In the genomic region with DNA sequence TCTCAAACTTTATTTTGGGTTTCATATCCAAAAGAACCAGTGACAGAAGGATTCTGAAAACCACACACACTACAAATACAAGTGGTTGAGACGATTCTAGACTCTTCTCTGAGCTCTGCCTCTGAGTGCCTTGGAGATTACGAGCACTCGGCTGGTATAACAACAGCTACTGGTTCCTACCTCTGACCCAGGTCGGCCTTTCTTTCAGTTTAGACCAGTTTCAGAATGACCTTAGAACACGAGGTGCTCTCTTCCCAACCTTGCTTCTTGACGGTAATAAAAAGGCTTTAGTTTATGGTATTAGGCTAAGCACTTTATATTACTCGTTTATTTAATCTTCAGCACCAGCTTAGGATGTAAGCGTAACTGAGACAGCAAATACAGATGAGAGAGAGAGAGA, we compare ENCODE assay signal across 21 mouse cellular contexts.
A peak's percentile ranks its signal among the peaks of the same experiment; 100 is the strongest.
DNase-seq lines count a peak whose midpoint lies in the region; ATAC-seq and TF ChIP-seq lines count a peak whose summit lies in the region.
"Had no signal": no experiment of that assay in that cellular context is flagged by ENCODE, and none has a peak within 500 bp of the region (broad histone marks: within the 10 kb centered on the region; RNA-seq: fewer than 3 reads in every experiment).

No protein-coding gene starts in this region.

- no peak overlapping the region for H3K9ac ChIP-seq in intestine, embryonic 15.5 days
- no peak overlapping the region for H3K9ac ChIP-seq in intestine, embryonic 16.5 days (ENCODE audit: low read depth, low read length)
- no peak overlapping the region for H3K9ac ChIP-seq in intestine, postnatal 0 days (ENCODE audit: low read depth, low read length)

- no peaks in the 10 kb centered on the region for H3K27me3 ChIP-seq in intestine, embryonic 15.5 days (replicated peaks)
- no peaks in the 10 kb centered on the region for H3K27me3 ChIP-seq in intestine, embryonic 16.5 days (replicated peaks; ENCODE audit: control insufficient read depth, insufficient read depth, low read length)
- no peaks in the 10 kb centered on the region for H3K27me3 ChIP-seq in intestine, postnatal 0 days (replicated peaks; ENCODE audit: control insufficient read depth, insufficient read depth, low read length)
- H3K27me3 ChIP-seq in forebrain, embryonic 10.5 days (ENCODE audit: poor library complexity, severe bottlenecking) = no peaks in the 10 kb centered on the region
- H3K27me3 ChIP-seq: CH12.LX had no signal

- DNase-seq in forebrain, embryonic 10.5 days (ENCODE audit: extremely low spot score, low spot score) = no peak
- DNase-seq in layer of hippocampus, adult 9-10 months (ENCODE audit: low spot score) = no peak
- DNase-seq: adrenal gland, adult 2 months; adrenal gland, adult 8-10 months; adrenal gland, postnatal 10 days; adrenal gland, postnatal 14 days; adrenal gland, postnatal 25 days; adrenal gland, postnatal 36 days; B cell, adult 2 months; cerebellum, adult 11 months; cerebellum, adult 11-12 months; cerebellum, adult 18-20 months had no signal

- H3K4me2 ChIP-seq in intestine, embryonic 15.5 days (replicated peaks) = no peak overlapping the region
- H3K4me2 ChIP-seq in intestine, embryonic 16.5 days (ENCODE audit: low read depth, low read length) = no peak overlapping the region
- peak overlapping the region; percentile 21 for H3K4me2 ChIP-seq in intestine, postnatal 0 days (replicated peaks; ENCODE audit: low read depth)

- H3K4me3 ChIP-seq in intestine, embryonic 15.5 days (replicated peaks) = no peak overlapping the region
- H3K4me3 ChIP-seq in intestine, embryonic 16.5 days (ENCODE audit: low read length) = no peak overlapping the region
- no peak overlapping the region for H3K4me3 ChIP-seq in intestine, postnatal 0 days (ENCODE audit: low read depth, low read length)
- no peak overlapping the region for H3K4me3 ChIP-seq in forebrain, embryonic 10.5 days

- H3K4me1 ChIP-seq in intestine, embryonic 15.5 days (replicated peaks) = no peaks in the 10 kb centered on the region
- H3K4me1 ChIP-seq in intestine, embryonic 16.5 days (ENCODE audit: control insufficient read depth, insufficient read depth, low read length) = no peaks in the 10 kb centered on the region; the same call in 1 of the 2 replicates
- no peaks in the 10 kb centered on the region for H3K4me1 ChIP-seq in intestine, postnatal 0 days (replicated peaks; ENCODE audit: control insufficient read depth, insufficient read depth, low read length)
- H3K4me1 ChIP-seq in forebrain, embryonic 10.5 days = peaks cover 7% of the 10 kb centered on the region

- TF ChIP-seq CTCF in intestine, postnatal 0 days (IDR thresholded peaks at IDR 0.05; ENCODE audit: low read depth) = no peak

- no peaks in the 10 kb centered on the region for H3K36me3 ChIP-seq in intestine, embryonic 15.5 days
- no peaks in the 10 kb centered on the region for H3K36me3 ChIP-seq in intestine, embryonic 16.5 days (ENCODE audit: control insufficient read depth, insufficient read depth, low read length)
- H3K36me3 ChIP-seq in intestine, postnatal 0 days (ENCODE audit: control insufficient read depth, insufficient read depth) = no peaks in the 10 kb centered on the region; the same call in 1 of the 2 replicates
- H3K36me3 ChIP-seq in forebrain, embryonic 10.5 days (replicated peaks) = peaks cover 23% of the 10 kb centered on the region
- H3K36me3 ChIP-seq: G1E had no signal

- WGBS in intestine, embryonic 15.5 days = 59% methylated on average over 8 of the region's 8 CpGs
- WGBS in intestine, embryonic 16.5 days = 59% methylated on average over 8 of the region's 8 CpGs
- WGBS in intestine, postnatal 0 days = 37% methylated on average over 8 of the region's 8 CpGs
- WGBS in forebrain, embryonic 10.5 days = 89% methylated on average over 8 of the region's 8 CpGs

- no peaks in the 10 kb centered on the region for H3K9me3 ChIP-seq in intestine, embryonic 15.5 days
- H3K9me3 ChIP-seq in intestine, embryonic 16.5 days (ENCODE audit: control insufficient read depth, low read length) = no peaks in the 10 kb centered on the region
- no peaks in the 10 kb centered on the region for H3K9me3 ChIP-seq in intestine, postnatal 0 days (ENCODE audit: control insufficient read depth)
- H3K9me3 ChIP-seq in forebrain, embryonic 10.5 days = no peaks in the 10 kb centered on the region

- H3K27ac ChIP-seq in intestine, embryonic 15.5 days = no peak overlapping the region
- no peak overlapping the region for H3K27ac ChIP-seq in intestine, embryonic 16.5 days (ENCODE audit: low read length)
- no peak overlapping the region for H3K27ac ChIP-seq in intestine, postnatal 0 days (ENCODE audit: low read depth, low read length)
- no peak overlapping the region for H3K27ac ChIP-seq in forebrain, embryonic 10.5 days

- ATAC-seq in intestine, embryonic 15.5 days = peak; percentile 71
- peak; percentile 78 for ATAC-seq in intestine, embryonic 16.5 days
- 0 out of 2 replicates have a peak, but pooled peaks have one; percentile 10 for ATAC-seq in intestine, postnatal 0 days
- ATAC-seq in megakaryocyte progenitor cell, adult 5-6 weeks (replicated peaks; ENCODE audit: poor library complexity) = no peak
- ATAC-seq: activated CD4-positive, CD25-positive, alpha-beta regulatory T cell, adult 4 months; CD4-positive, CD25-positive, alpha-beta regulatory T cell, adult 4 months; Patski had no signal
